Mouse (Mus musculus) spleen, adult 2 months (tissue): ENCODE data around the gene Nsg1. TPM values are rescaled to one million over a fixed set of nuclear protein-coding genes. Genes with fewer than 3 reads are reported as not detected.
A peak's percentile ranks its signal among the peaks of the same experiment; 100 is the strongest.

Source experiments
- DNase-seq, 2 experiments: peaks; one replicate each; pipeline versions ENCODE4 v3.0.0 to v3.0.0-alpha.2; 2012 to 2021; ENCODE audit warnings: low spot score in 2 of 2, low read depth in 1 of 2
- H3K27ac ChIP-seq: fragments of 200-500 bp; 2 replicates; pipeline ENCODE4 v1.5.1; 2012; ENCODE audit warnings: low read length, inconsistent platforms; ENCODE audit not compliant: insufficient read depth
- H3K27me3 ChIP-seq: fragments of 200-500 bp; 2 replicates; pipeline ENCODE4 v1.6.1; 2012; ENCODE audit warnings: mild to moderate bottlenecking, moderate library complexity, low read length, inconsistent platforms; ENCODE audit not compliant: control insufficient read depth, insufficient read depth
- H3K36me3 ChIP-seq: fragments of 200-500 bp; 2 replicates; pipeline ENCODE4 v1.6.1; 2012; ENCODE audit warnings: mild to moderate bottlenecking, low read length, inconsistent platforms; ENCODE audit not compliant: control insufficient read depth, insufficient read depth
- H3K4me1 ChIP-seq: fragments of 200-500 bp; 2 replicates; pipeline ENCODE4 v1.6.1; 2011; ENCODE audit warnings: inconsistent platforms; ENCODE audit not compliant: control insufficient read depth, insufficient read depth, insufficient read length
- H3K4me3 ChIP-seq: fragments of 200-500 bp; 2 replicates; pipeline ENCODE4 v1.5.1; 2011; ENCODE audit warnings: mild to moderate bottlenecking, inconsistent platforms; ENCODE audit not compliant: insufficient read depth, insufficient read length; ENCODE audit errors: extremely low read depth
- CTCF ChIP-seq: fragments of 200-500 bp; IDR thresholded peaks from 2 replicates; pipeline ENCODE4 v1.5.1; 2011; ENCODE audit warnings: mild to moderate bottlenecking, inconsistent platforms; ENCODE audit not compliant: insufficient read depth, insufficient read length, insufficient replicate concordance; ENCODE audit errors: extremely low read depth
- POLR2A ChIP-seq: fragments of 200-500 bp; IDR thresholded peaks from 2 replicates; pipeline ENCODE4 v1.6.1; 2011; ENCODE audit warnings: low read depth, low read length, inconsistent platforms
- WGBS: fragments of 180-500 bp; shearing (Covaris S2); methylation state at CpG from one replicate; pipeline ENCODE4 v1.1.7; 2018; 5-methylcytosine and 5-hydroxymethylcytosine counted together
- polyA plus RNA-seq: library from polyadenylated mRNA; depleted of rRNA; stranded (reverse); fragments of >200 nt; gene quantifications from 2 replicates; pipeline ENCODE4 v1.2.3, GENCODE M21; 2012

Nsg1 gene
- polyA plus RNA-seq, 1 experiment: 4.3 TPM

GRCm38 (mm10) chr5:38168497-38168896, 8.8 kb upstream of the Nsg1 start:
- Histone ChIP-seq H3K4me1 (no peaks in the 10 kb centered on the region), H3K36me3 (no peaks in the 10 kb centered on the region), H3K27ac (no peak overlapping the region), H3K4me3 (no peak overlapping the region), H3K27me3 (no peaks in the 10 kb centered on the region)
- no peak for DNase-seq
- no peak for TF ChIP-seq CTCF
- no peak for TF ChIP-seq POLR2A
- 81% methylated on average over 11 of the region's 11 CpGs for WGBS

GRCm38 (mm10) chr5:38158947-38159633, 617 bp downstream of the Nsg1 start:
- peak overlapping the region; percentile 33; the same call in 1 of the 2 replicates for H3K4me3 ChIP-seq
- DNase-seq: no peak
- TF ChIP-seq POLR2A (no peak), CTCF (no peak)
- peaks cover 2% of the 10 kb centered on the region; the same call in 1 of the 2 replicates for H3K27me3 ChIP-seq
- no peaks in the 10 kb centered on the region for H3K36me3 ChIP-seq
- 2% methylated on average over 79 of the region's 79 CpGs for WGBS
- no peak overlapping the region for H3K27ac ChIP-seq
- peaks cover 2% of the 10 kb centered on the region; the same call in 1 of the 2 replicates for H3K4me1 ChIP-seq

- TF ChIP-seq POLR2A (no peak), CTCF (no peak)
- Histone ChIP-seq H3K27me3 (peaks cover 2% of the 10 kb centered on the region; the same call in 1 of the 2 replicates), H3K36me3 (no peaks in the 10 kb centered on the region), H3K27ac (no peak overlapping the region), H3K4me3 (no peak overlapping the region; the same call in 1 of the 2 replicates), H3K4me1 (peaks cover 2% of the 10 kb centered on the region; the same call in 1 of the 2 replicates)
- no peak for DNase-seq
- WGBS: 9% methylated on average over 17 of the region's 17 CpGs
Observed at GRCm38 (mm10) chr5:38158501-38158946, 1.2 kb downstream of the Nsg1 start.

GRCm38 (mm10) chr5:38157481-38158020, 2.2 kb downstream of the Nsg1 start:
- DNase-seq: no peak
- Histone ChIP-seq H3K36me3 (no peaks in the 10 kb centered on the region), H3K4me1 (peaks cover 2% of the 10 kb centered on the region; the same call in 1 of the 2 replicates), H3K4me3 (no peak overlapping the region), H3K27ac (no peak overlapping the region), H3K27me3 (peaks cover 2% of the 10 kb centered on the region; the same call in 1 of the 2 replicates)
- WGBS: 84% methylated on average over 9 of the region's 9 CpGs
- no peak for TF ChIP-seq CTCF
- TF ChIP-seq POLR2A: no peak

- WGBS: 91% methylated on average over 5 of the region's 5 CpGs
Observed at GRCm38 (mm10) chr5:38153636-38154035, 6.1 kb downstream of the Nsg1 start.

GRCm38 (mm10) chr5:38152201-38153108, 7.3 kb downstream of the Nsg1 start:
- Histone ChIP-seq H3K36me3 (no peaks in the 10 kb centered on the region), H3K4me1 (no peaks in the 10 kb centered on the region), H3K4me3 (no peak overlapping the region), H3K27ac (no peak overlapping the region), H3K27me3 (no peaks in the 10 kb centered on the region)
- TF ChIP-seq POLR2A (no peak), CTCF (no peak)
- WGBS: 92% methylated on average over 10 of the region's 10 CpGs
- no peak for DNase-seq

More at GRCm38 (mm10) chr5:38153636-38154035, 6.1 kb downstream of the Nsg1 start:
- Histone ChIP-seq H3K27ac (no peak overlapping the region), H3K36me3 (no peaks in the 10 kb centered on the region), H3K4me3 (no peak overlapping the region), H3K27me3 (no peaks in the 10 kb centered on the region), H3K4me1 (no peaks in the 10 kb centered on the region)
- DNase-seq: no peak
- no peak for TF ChIP-seq CTCF
- no peak for TF ChIP-seq POLR2A
